Mouse (Mus musculus) layer of hippocampus, adult 2 months (tissue): Measurements from ENCODE around the gene Olfr141. TPM values are rescaled to one million over a fixed set of nuclear protein-coding genes. Genes with fewer than 3 reads are reported as not detected.
A peak's percentile ranks its signal among the peaks of the same experiment; 100 is the strongest.

ENCODE experiments used
- DNase-seq, 2 experiments: peaks; one replicate each; pipeline ENCODE4 v3.0.0; 2022; ENCODE audit warnings: low spot score in 2 of 2
- H3K27ac ChIP-seq: fragments of 200-600 bp; 2 replicates; pipeline ENCODE4 v1.8.1; 2022
- H3K4me3 ChIP-seq: fragments of 200-600 bp; 2 replicates; pipeline ENCODE4 v1.8.1; 2022; ENCODE audit warnings: mild to moderate bottlenecking
- CTCF ChIP-seq: fragments of 200-600 bp; conservative IDR thresholded peaks from 2 replicates; pipeline ENCODE4 v1.8.1; 2022; ENCODE audit warnings: antibody characterized with exemption, mild to moderate bottlenecking, moderate library complexity
- long read RNA-seq, 2 experiments: library from polyadenylated mRNA; stranded (forward); transcript quantifications; one replicate each; pipeline ENCODE4 v2.0.0; 2021; ENCODE audit warnings: borderline mapping rate in 2 of 2
- total RNA-seq, 2 experiments: library from RNA; stranded (reverse); gene quantifications; 2 replicates each; pipeline ENCODE4 v1.2.3; 2021

The Olfr141 gene
- not detected for total RNA-seq
- long read RNA-seq, experiment 1 = 0 reads
- long read RNA-seq, experiment 2 = 0 reads

GRCm38 (mm10) chr2:86809918-86810317 is at the start of gene Olfr141:
Gene Olfr141 (minus strand): TSS chr2:86810018.
- no peak within 1 kb of the TSS for H3K27ac ChIP-seq
- TF ChIP-seq CTCF = no peak
- H3K4me3 ChIP-seq = no peak within 1 kb of the TSS
- no peak for DNase-seq

DNA sequence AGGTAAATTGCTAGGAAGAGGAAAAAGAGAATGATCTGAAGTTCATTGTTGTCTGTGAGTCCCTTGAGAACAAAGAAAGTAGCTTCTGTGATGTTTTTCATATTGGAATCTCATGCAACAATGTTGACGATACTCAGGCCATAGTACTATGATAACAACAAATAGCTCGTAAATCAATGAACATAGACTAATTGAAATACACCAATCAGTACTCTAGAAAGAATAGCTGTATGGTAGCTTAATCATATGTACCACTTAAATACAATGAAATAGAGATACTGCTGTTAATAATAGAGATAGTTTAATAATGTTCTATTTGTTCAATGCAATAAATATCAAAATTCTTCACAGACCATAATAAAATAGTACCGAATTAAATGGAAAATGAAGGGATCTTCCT is 41.8 kb upstream of the Olfr141 start, which contains the start of gene Olfr1095:
Olfr1095 (minus strand) TSS at position 101 of the 400 bp plus-strand sequence.
- H3K27ac ChIP-seq = no peak within 1 kb of the TSS
- TF ChIP-seq CTCF = no peak
- no peak within 1 kb of the TSS for H3K4me3 ChIP-seq
- DNase-seq = no peak

GRCm38 (mm10) chr2:86824363-86824762 is 14.5 kb upstream of the Olfr141 start, which contains the start of gene Olfr1094:
Gene Olfr1094 (plus strand): TSS chr2:86824663.
- no peak for DNase-seq
- Histone ChIP-seq H3K27ac (no peak within 1 kb of the TSS), H3K4me3 (no peak within 1 kb of the TSS)
- no peak for TF ChIP-seq CTCF

GRCm38 (mm10) chr2:86782179-86782578 is 27.6 kb downstream of the Olfr141 start, which contains the start of gene Olfr1093:
Gene Olfr1093 (plus strand): TSS chr2:86782479.
- H3K4me3 ChIP-seq = no peak within 1 kb of the TSS
- no peak for DNase-seq
- H3K27ac ChIP-seq = no peak within 1 kb of the TSS
- no peak for TF ChIP-seq CTCF

DNA sequence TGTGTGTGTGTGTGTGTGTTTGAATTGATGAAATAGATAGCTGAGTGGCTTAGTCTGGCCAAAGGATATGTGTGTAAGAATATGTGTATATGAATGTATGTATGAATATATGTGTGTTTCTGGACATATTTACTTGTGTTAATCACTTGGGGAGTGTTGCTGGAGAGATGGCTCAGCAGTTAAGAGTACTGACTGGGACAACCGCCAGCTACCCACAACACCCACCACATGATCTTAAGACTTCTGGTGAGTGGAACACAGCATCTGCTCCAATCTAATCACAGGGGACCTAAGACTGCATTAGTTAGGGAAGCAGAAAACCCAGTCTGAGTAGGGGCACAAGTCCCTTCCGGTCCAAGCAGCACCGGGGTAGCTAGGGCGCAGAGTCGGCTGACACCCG is 48.8 kb downstream of the Olfr141 start:
- Histone ChIP-seq H3K4me3 (no peak overlapping the region), H3K27ac (no peak overlapping the region)
- DNase-seq = peak; percentile 10 to 24
- no peak for TF ChIP-seq CTCF

DNA sequence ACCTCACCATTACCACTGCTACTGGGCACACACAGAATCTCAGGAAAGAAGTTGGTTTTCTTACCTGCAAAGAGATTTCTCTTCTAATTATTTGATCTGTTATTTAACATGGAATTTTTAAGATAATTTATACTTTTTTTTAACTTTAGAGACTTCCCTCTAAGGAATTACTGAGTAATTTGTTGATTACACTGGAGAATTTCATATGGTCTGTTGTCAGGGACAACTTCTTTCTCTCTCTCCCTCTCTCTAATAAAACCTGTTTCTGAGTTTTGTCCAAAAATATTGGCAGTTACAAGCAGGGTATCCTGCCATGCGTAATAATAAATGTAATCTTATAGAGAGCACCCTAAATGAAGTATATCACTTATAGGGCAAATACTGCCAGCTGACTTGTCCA is 50.9 kb downstream of the Olfr141 start, which contains the start of gene Olfr1090:
Olfr1090 (minus strand) TSS at position 101 of the 400 bp plus-strand sequence.
- TF ChIP-seq CTCF = no peak
- no peak within 1 kb of the TSS for H3K4me3 ChIP-seq
- no peak within 1 kb of the TSS for H3K27ac ChIP-seq
- no peak for DNase-seq

Other genes with a start within 250 kb of the Olfr141 start
- gene Olfr1082, start 211.1 kb downstream of the Olfr141 start, total RNA-seq = not detected
- not detected for gene Olfr1084, start 170.3 kb downstream of the Olfr141 start, total RNA-seq
- gene Olfr1085, start 148.0 kb downstream of the Olfr141 start, total RNA-seq = not detected
- gene Olfr1086, start 129.9 kb downstream of the Olfr141 start, total RNA-seq = not detected
- not detected for gene Olfr1087, start 111.6 kb downstream of the Olfr141 start, total RNA-seq
- gene Olfr1089, start 76.3 kb downstream of the Olfr141 start, total RNA-seq = not detected
- not detected for gene Olfr1090, start 51.0 kb downstream of the Olfr141 start, total RNA-seq
- not detected for gene Olfr1093, start 27.5 kb downstream of the Olfr141 start, total RNA-seq
- gene Olfr1094, start 14.6 kb upstream of the Olfr141 start, total RNA-seq = not detected
- gene Olfr1095, start 41.7 kb upstream of the Olfr141 start, total RNA-seq = not detected
- not detected for gene Gm13723, start 64.8 kb upstream of the Olfr141 start, total RNA-seq
- gene Olfr1097, start 82.2 kb upstream of the Olfr141 start, total RNA-seq = not detected
- not detected for gene Olfr1098, start 114.5 kb upstream of the Olfr141 start, total RNA-seq
- gene Olfr1099, start 150.7 kb upstream of the Olfr141 start, total RNA-seq = not detected
- gene Olfr1100, start 169.9 kb upstream of the Olfr141 start, total RNA-seq = not detected
- gene Olfr1101, start 181.2 kb upstream of the Olfr141 start, total RNA-seq = not detected
- not detected for gene Olfr1102, start 188.4 kb upstream of the Olfr141 start, total RNA-seq
- gene Olfr1104, start 217.1 kb upstream of the Olfr141 start, total RNA-seq = not detected
- gene Olfr1105, start 226.5 kb upstream of the Olfr141 start, total RNA-seq = not detected
- gene Olfr1106, start 242.3 kb upstream of the Olfr141 start, total RNA-seq = not detected